Mouse (Mus musculus) megakaryocyte, adult 5-6 weeks (primary cell): ENCODE results near the gene Klk1b8. TPM values are rescaled to one million over a fixed set of nuclear protein-coding genes. Genes with fewer than 3 reads are reported as not detected.
"Not testable (repeated sequence)": the region's sequence is repeated elsewhere in the genome, so short reads cannot be mapped to it uniquely, and the experiment has no call there.

Source experiments
- ATAC-seq: 2 replicates; pipeline ENCODE4 v1.8.0; 2016; ENCODE audit warnings: mild to moderate bottlenecking, inconsistent platforms; ENCODE audit not compliant: poor library complexity, severe bottlenecking
- total RNA-seq, 2 experiments: library from RNA; stranded (forward) in 1 of 2; stranded (reverse) in 1 of 2; fragments of 153-499, 151-499 nt in 1 of 2; fragments of 221-1000, 200-1000 nt in 1 of 2; gene quantifications; 2 replicates each; pipeline versions ENCODE4 v1.2.3 to v1.2.4; 2015 to 2017

Klk1b8 gene
- total RNA-seq, 2 experiments from 2014 or later: not detected

GRCm38 (mm10) chr7:43994821-43995220, 44.4 kb downstream of the Klk1b8 start:
- ATAC-seq: peak; percentile 91

GRCm38 (mm10) chr7:43995577-43995976, 45.1 kb downstream of the Klk1b8 start, which contains the start of gene Klk1b11:
Klk1b11 (plus strand) TSS chr7:43995877.
- not testable (repeated sequence) for ATAC-seq

Other genes starting within 250 kb of the Klk1b8 start
- gene Klk13, start 238.1 kb upstream of the Klk1b8 start, total RNA-seq (2015): not detected in 2 replicates
- not detected in 2 replicates for gene Klk13, start 238.1 kb upstream of the Klk1b8 start, total RNA-seq (2017)
- gene Klk12, start 181.8 kb upstream of the Klk1b8 start, total RNA-seq (2015): not detected in 2 replicates
- not detected in 2 replicates for gene Klk12, start 181.8 kb upstream of the Klk1b8 start, total RNA-seq (2017)
- not detected in 2 replicates for gene Klk11, start 176.1 kb upstream of the Klk1b8 start, total RNA-seq (2015)
- gene Klk11, start 176.1 kb upstream of the Klk1b8 start, total RNA-seq (2017): not detected in 2 replicates
- not detected in 2 replicates for gene Klk10, start 169.6 kb upstream of the Klk1b8 start, total RNA-seq (2015)
- gene Klk10, start 169.6 kb upstream of the Klk1b8 start, total RNA-seq (2017): not detected in 2 replicates
- not detected in 2 replicates for gene Klk9, start 158.8 kb upstream of the Klk1b8 start, total RNA-seq (2015)
- gene Klk9, start 158.8 kb upstream of the Klk1b8 start, total RNA-seq (2017): not detected in 2 replicates
- 10.4 and 13.7 TPM in 2 replicates for gene Klk8, start 153.1 kb upstream of the Klk1b8 start, total RNA-seq (2015)
- 5.0 and 10.2 TPM in 2 replicates for gene Klk8, start 153.1 kb upstream of the Klk1b8 start, total RNA-seq (2017)
- not detected in 2 replicates for gene Klk7, start 139.4 kb upstream of the Klk1b8 start, total RNA-seq (2015)
- not detected in 2 replicates for gene Klk7, start 139.4 kb upstream of the Klk1b8 start, total RNA-seq (2017)
- gene Klk6, start 126.2 kb upstream of the Klk1b8 start, total RNA-seq (2015): not detected in 2 replicates
- gene Klk6, start 126.2 kb upstream of the Klk1b8 start, total RNA-seq (2017): not detected in 2 replicates
- not detected in 2 replicates for gene Klk5, start 108.7 kb upstream of the Klk1b8 start, total RNA-seq (2015)
- gene Klk5, start 108.7 kb upstream of the Klk1b8 start, total RNA-seq (2017): not detected in 2 replicates
- gene Klk4, start 69.5 kb upstream of the Klk1b8 start, total RNA-seq (2015): not detected in 2 replicates
- not detected in 2 replicates for gene Klk4, start 69.5 kb upstream of the Klk1b8 start, total RNA-seq (2017)
- 0.55 TPM in 1 of 2 replicates, not detected in the other for gene Klk15, start 16.9 kb upstream of the Klk1b8 start, total RNA-seq (2015)
- gene Klk15, start 16.9 kb upstream of the Klk1b8 start, total RNA-seq (2017): not detected in 2 replicates
- gene Klk1b1, start 16.1 kb downstream of the Klk1b8 start, total RNA-seq (2015): not detected in 2 replicates
- gene Klk1b1, start 16.1 kb downstream of the Klk1b8 start, total RNA-seq (2017): not detected in 2 replicates
- gene Klk1b9, start 25.4 kb downstream of the Klk1b8 start, total RNA-seq (2015): not detected in 2 replicates
- not detected in 2 replicates for gene Klk1b9, start 25.4 kb downstream of the Klk1b8 start, total RNA-seq (2017)
- gene Klk1b11, start 45.2 kb downstream of the Klk1b8 start, total RNA-seq (2015): 0.33 and 0.84 TPM in 2 replicates
- 1.1 TPM in 1 of 2 replicates, not detected in the other for gene Klk1b11, start 45.2 kb downstream of the Klk1b8 start, total RNA-seq (2017)
- gene Klk1b26, start 61.5 kb downstream of the Klk1b8 start, total RNA-seq (2015): not detected in 2 replicates
- not detected in 2 replicates for gene Klk1b26, start 61.5 kb downstream of the Klk1b8 start, total RNA-seq (2017)
- gene Klk1b27, start 101.6 kb downstream of the Klk1b8 start, total RNA-seq (2015): not detected in 2 replicates
- not detected in 2 replicates for gene Klk1b27, start 101.6 kb downstream of the Klk1b8 start, total RNA-seq (2017)
- gene Klk1b21, start 151.7 kb downstream of the Klk1b8 start, total RNA-seq (2015): not detected in 2 replicates
- not detected in 2 replicates for gene Klk1b21, start 151.7 kb downstream of the Klk1b8 start, total RNA-seq (2017)
- gene Klk1b22, start 162.0 kb downstream of the Klk1b8 start, total RNA-seq (2015): not detected in 2 replicates
- gene Klk1b22, start 162.0 kb downstream of the Klk1b8 start, total RNA-seq (2017): not detected in 2 replicates
- not detected in 2 replicates for gene Klk1b16, start 186.1 kb downstream of the Klk1b8 start, total RNA-seq (2015)
- gene Klk1b16, start 186.1 kb downstream of the Klk1b8 start, total RNA-seq (2017): not detected in 2 replicates
- gene Klk1b24, start 237.6 kb downstream of the Klk1b8 start, total RNA-seq (2015): not detected in 2 replicates
- gene Klk1b24, start 237.6 kb downstream of the Klk1b8 start, total RNA-seq (2017): not detected in 2 replicates
- not detected in 2 replicates for gene Klk1b3, start 247.5 kb downstream of the Klk1b8 start, total RNA-seq (2015)
- gene Klk1b3, start 247.5 kb downstream of the Klk1b8 start, total RNA-seq (2017): not detected in 2 replicates